Mouse (Mus musculus) lung, adult 2 months (tissue): ENCODE results near the gene Tmem247. TPM values are rescaled to one million over a fixed set of nuclear protein-coding genes. Genes with fewer than 3 reads are reported as not detected.

Experiments
- DNase-seq: peaks from one replicate; pipeline ENCODE4 v3.0.0; 2022
- H3K4me1 ChIP-seq: fragments of 200-500 bp; 2 replicates; pipeline ENCODE4 v1.6.1; 2011; ENCODE audit warnings: low read length; ENCODE audit not compliant: control insufficient read depth, insufficient read depth
- H3K4me3 ChIP-seq: fragments of 200-500 bp; replicated peaks from 2 replicates; pipeline ENCODE3; 2011; ENCODE audit warnings: low read depth, mild to moderate bottlenecking, control low read depth, low read length; ENCODE audit errors: extremely low read depth
- CTCF ChIP-seq: fragments of 200-500 bp; IDR thresholded peaks from 2 replicates; pipeline ENCODE4 v1.5.1; 2011; ENCODE audit warnings: mild to moderate bottlenecking, low read length, control low read depth; ENCODE audit not compliant: insufficient read depth
- POLR2A ChIP-seq: fragments of 200-500 bp; IDR thresholded peaks from 2 replicates; pipeline ENCODE4 v1.6.1; 2011; ENCODE audit warnings: low read depth, mild to moderate bottlenecking, control low read depth, low read length, borderline replicate concordance; ENCODE audit errors: extremely low read depth
- WGBS: fragments of 180-500 bp; shearing (Covaris S2); methylation state at CpG from one replicate; pipeline ENCODE4 v1.1.7; 2018; 5-methylcytosine and 5-hydroxymethylcytosine counted together
- polyA plus RNA-seq: library from polyadenylated mRNA; depleted of rRNA; stranded (reverse); fragments of >200 nt; gene quantifications from 2 replicates; pipeline ENCODE4 v1.2.3, GENCODE M21; 2012; rRNA removed

Tmem247 gene
- polyA plus RNA-seq, 1 experiment = not detected

- 89% methylated on average over 12 of the region's 12 CpGs for WGBS
- Histone ChIP-seq H3K4me1 (peaks cover 6% of the 10 kb centered on the region; the same call in 1 of the 2 replicates), H3K4me3 (no peak overlapping the region)
- DNase-seq = no peak
- TF ChIP-seq POLR2A (no peak), CTCF (no peak)
These were observed 49.9 kb downstream of the Tmem247 start for GRCm38 (mm10) chr17:86967048-86967447.

DNA sequence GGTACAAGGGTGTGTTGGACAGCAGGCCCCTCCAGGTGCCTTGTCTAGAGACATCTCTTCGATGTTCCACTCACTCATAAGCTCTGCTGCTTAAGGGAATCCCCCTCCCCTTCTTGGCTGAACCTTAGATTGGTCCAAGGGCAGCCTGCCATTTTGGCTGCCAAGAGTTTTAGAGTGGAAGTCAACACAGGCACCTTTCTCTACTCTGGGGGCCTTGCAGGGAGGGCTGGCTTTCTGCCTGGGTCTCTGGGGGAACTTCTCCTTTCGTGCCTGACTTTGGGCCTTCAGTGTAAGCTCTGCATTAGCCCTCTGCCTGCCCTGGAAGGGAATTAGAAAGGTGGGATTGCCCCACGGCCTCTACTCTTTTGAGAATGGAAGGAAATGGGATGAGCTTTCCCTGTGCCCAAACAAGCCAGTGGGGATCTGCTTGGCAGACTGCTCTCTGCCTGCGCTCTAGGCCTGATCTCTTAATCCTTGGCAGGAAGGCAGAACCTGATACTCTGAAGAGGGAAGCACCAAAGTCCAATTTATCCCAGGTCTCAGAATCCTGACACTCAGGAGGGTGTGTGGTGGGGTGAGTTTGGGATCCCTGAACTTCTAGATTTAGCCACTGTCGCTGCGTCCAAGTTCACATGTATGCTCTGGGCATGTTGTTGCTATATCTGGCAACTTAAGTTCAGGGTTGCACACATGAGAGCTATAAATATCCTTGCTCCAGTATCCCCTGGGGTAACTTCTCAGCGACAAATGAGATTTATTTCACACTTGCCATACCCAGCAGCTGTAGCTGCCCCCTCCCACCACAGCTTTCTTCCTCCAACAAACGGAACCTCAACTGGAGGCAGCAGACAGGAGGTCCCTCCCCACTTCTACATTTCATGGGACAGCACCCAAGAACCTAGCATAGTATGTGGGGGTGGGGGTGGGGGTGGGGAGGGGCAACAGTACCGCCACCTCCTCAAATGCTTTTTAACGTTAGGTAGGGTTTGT, 50.7 kb downstream of the Tmem247 start:
- TF ChIP-seq POLR2A = no peak
- no peak for TF ChIP-seq CTCF
- no peak for DNase-seq
- Histone ChIP-seq H3K4me1 (peaks cover 5% of the 10 kb centered on the region; the same call in 1 of the 2 replicates), H3K4me3 (no peak overlapping the region)
- WGBS = 76% methylated on average over 10 of the region's 10 CpGs

DNA sequence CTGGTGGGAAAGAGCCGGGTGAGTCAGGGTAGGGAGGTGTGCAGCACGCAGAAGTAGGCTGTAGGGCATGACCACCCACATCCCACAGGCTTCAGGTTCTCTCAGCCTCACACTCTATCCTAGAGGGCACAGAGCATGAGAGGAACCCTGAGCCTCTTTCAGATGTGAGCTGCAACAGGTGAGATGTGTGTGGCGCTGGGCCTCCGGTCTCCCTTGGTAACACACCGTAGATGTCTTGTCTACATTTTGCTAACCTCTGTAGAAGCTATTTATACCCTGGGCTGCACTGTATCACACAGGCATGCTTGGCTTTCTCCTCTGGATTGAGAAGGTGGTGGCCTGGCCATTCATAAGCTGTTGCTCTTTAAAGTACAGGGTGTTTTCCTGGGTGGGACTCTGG, 51.4 kb downstream of the Tmem247 start:
- no peak for TF ChIP-seq POLR2A
- WGBS = 81% methylated on average over 5 of the region's 5 CpGs
- Histone ChIP-seq H3K4me3 (no peak overlapping the region), H3K4me1 (peaks cover 5% of the 10 kb centered on the region; the same call in 1 of the 2 replicates)
- no peak for DNase-seq

- DNase-seq = no peak
These were observed 52.4 kb downstream of the Tmem247 start for GRCm38 (mm10) chr17:86969582-86969981.

GRCm38 (mm10) chr17:86970026-86970750, 53.0 kb downstream of the Tmem247 start:
- Histone ChIP-seq H3K4me1 (peaks cover under 1% of the 10 kb centered on the region; the same call in 1 of the 2 replicates), H3K4me3 (no peak overlapping the region)
- TF ChIP-seq POLR2A = no peak
- no peak for TF ChIP-seq CTCF
- 91% methylated on average over 15 of the region's 15 CpGs for WGBS
- no peak for DNase-seq

More at GRCm38 (mm10) chr17:86969582-86969981, 52.4 kb downstream of the Tmem247 start:
- TF ChIP-seq POLR2A = no peak
- TF ChIP-seq CTCF = no peak
- 58% methylated on average over 5 of the region's 5 CpGs for WGBS
- Histone ChIP-seq H3K4me3 (no peak overlapping the region), H3K4me1 (peaks cover 5% of the 10 kb centered on the region; the same call in 1 of the 2 replicates)

GRCm38 (mm10) chr17:86971036-86971435, 53.9 kb downstream of the Tmem247 start:
- 76% methylated on average over 5 of the region's 5 CpGs for WGBS
- no peak overlapping the region for H3K4me3 ChIP-seq
- no peak for DNase-seq
- TF ChIP-seq CTCF (no peak), POLR2A (no peak)
- no peaks in the 10 kb centered on the region; the same call in 1 of the 2 replicates for H3K4me1 ChIP-seq

GRCm38 (mm10) chr17:86971860-86972259, 54.7 kb downstream of the Tmem247 start:
- no peak overlapping the region for H3K4me3 ChIP-seq
- TF ChIP-seq POLR2A (no peak), CTCF (no peak)
- WGBS = 85% methylated on average over 7 of the region's 7 CpGs
- no peak for DNase-seq
- no peaks in the 10 kb centered on the region; the same call in 1 of the 2 replicates for H3K4me1 ChIP-seq

Other genes starting within 250 kb of the Tmem247 start
- 777 and 943 TPM in 2 replicates for gene Epas1, start 163.6 kb upstream of the Tmem247 start, polyA plus RNA-seq
- not detected in 2 replicates for gene Atp6v1e2, start 30.5 kb downstream of the Tmem247 start, polyA plus RNA-seq
- gene Rhoq, start 45.7 kb downstream of the Tmem247 start, polyA plus RNA-seq = 25.0 and 28.3 TPM in 2 replicates
- 2.9 and 5.3 TPM in 2 replicates for gene Pigf, start 108.1 kb downstream of the Tmem247 start, polyA plus RNA-seq
- 7.7 and 15.5 TPM in 2 replicates for gene Cript, start 108.2 kb downstream of the Tmem247 start, polyA plus RNA-seq
- gene Socs5, start 190.3 kb downstream of the Tmem247 start, polyA plus RNA-seq = 16.2 and 17.9 TPM in 2 replicates